Mouse (Mus musculus): ENCODE measurements at regions not wholly inside any gene's neighbourhood (a gene's known extent, or its start where the extent isn't known, plus 50 kb on each side); places are given as distances from the start of the nearest gene placed in this dataset.

DNA sequence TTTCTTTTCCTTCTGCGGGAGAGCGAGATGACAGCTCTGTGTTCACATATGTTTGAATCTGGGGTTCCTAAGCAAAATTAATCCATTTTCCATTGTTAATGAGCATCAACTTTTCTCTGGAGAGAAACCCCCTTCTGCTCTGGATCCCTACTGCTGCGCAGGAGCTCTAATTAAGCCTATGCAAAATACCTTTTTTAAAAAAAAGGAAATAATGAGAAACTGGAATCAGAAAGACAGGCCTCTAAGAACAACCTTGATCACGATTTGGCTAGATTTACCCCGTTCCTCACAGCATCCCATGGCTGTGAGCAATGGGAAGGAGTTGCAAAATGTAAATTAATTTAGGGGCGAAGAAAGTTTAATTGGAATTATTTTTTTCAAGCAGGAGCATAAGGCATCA, 548.9 kb upstream of the Tmpo start:
- TF ChIP-seq CTCF (IDR thresholded peaks at IDR 0.05; ENCODE audit: control insufficient read depth, insufficient read depth, insufficient replicate concordance, low read depth, low read length) (no peak), POLR2A (IDR thresholded peaks at IDR 0.05; ENCODE audit: control insufficient read depth, low read depth, low read length) (no peak)
